Mouse (Mus musculus) CH12.LX (cell line): Measurements from ENCODE around the gene Cfi. TPM values are rescaled to one million over a fixed set of nuclear protein-coding genes. Genes with fewer than 3 reads are reported as not detected.

ENCODE experiments used
- DNase-seq: peaks from one replicate; pipeline ENCODE4 v3.0.0-alpha.2; 2013; ENCODE audit errors: extremely low read depth
- H3K27ac ChIP-seq: 2 replicates; pipeline ENCODE4 v1.5.1; 2012; ENCODE audit warnings: low read depth, mild to moderate bottlenecking, control low read depth, moderate library complexity; ENCODE audit not compliant: insufficient read depth
- H3K27me3 ChIP-seq: replicated peaks from 2 replicates; pipeline ENCODE3; 2012; ENCODE audit warnings: inconsistent platforms
- H3K36me3 ChIP-seq, 2 experiments: replicated peaks in 1 of 2; 2 replicates each; pipeline versions ENCODE3 to v1.6.1; 2012; ENCODE audit warnings: inconsistent platforms in 1 of 2, low read length in 1 of 2, mild to moderate bottlenecking in 1 of 2, mixed read lengths in 1 of 2, moderate library complexity in 1 of 2; ENCODE audit not compliant: control insufficient read depth in 1 of 2, insufficient read depth in 1 of 2
- H3K4me1 ChIP-seq, 2 experiments: 2 replicates each; pipeline ENCODE4 v1.6.1; 2012; ENCODE audit warnings: inconsistent platforms in 1 of 2, moderate library complexity in 1 of 2; ENCODE audit not compliant: insufficient read depth in 2 of 2, control insufficient read depth in 1 of 2
- H3K4me2 ChIP-seq: 2 replicates; pipeline ENCODE4 v1.6.1; 2012; ENCODE audit warnings: low read depth, mild to moderate bottlenecking, control low read depth; ENCODE audit not compliant: poor library complexity, insufficient read depth, severe bottlenecking
- H3K4me3 ChIP-seq, 3 experiments: fragments of 150-350 bp in 1 of 3; sonication (generic) in 1 of 3; replicated peaks in 1 of 3; 2 replicates each; pipeline versions ENCODE3 to v1.5.1; 2011 to 2012; ENCODE audit warnings: low read depth in 2 of 3, low read length in 2 of 3, mild to moderate bottlenecking in 2 of 3, moderate library complexity in 2 of 3, control low read depth in 1 of 3, improper control_type of control experiment in 1 of 3, inconsistent platforms in 1 of 3, mixed read lengths in 1 of 3; ENCODE audit not compliant: poor library complexity in 1 of 3
- H3K79me2 ChIP-seq: replicated peaks from 2 replicates; pipeline ENCODE4 v1.6.1; 2012; ENCODE audit warnings: mild to moderate bottlenecking, moderate library complexity; ENCODE audit not compliant: control insufficient read depth, poor library complexity, insufficient read depth, severe bottlenecking; ENCODE audit errors: extremely low read depth
- H3K9ac ChIP-seq: 2 replicates; pipeline ENCODE4 v1.6.1; 2012; ENCODE audit warnings: low read depth, mild to moderate bottlenecking, control low read depth, moderate library complexity; ENCODE audit not compliant: insufficient read depth
- H3K9me3 ChIP-seq: replicated peaks from 2 replicates; pipeline ENCODE3; 2012; ENCODE audit warnings: low read length, inconsistent platforms, mixed read lengths
- BHLHE40 ChIP-seq: IDR thresholded peaks from 2 replicates; pipeline ENCODE4 v1.6.1; 2011; ENCODE audit warnings: mild to moderate bottlenecking, low read depth, low read length, improper control_type of control experiment
- CHD1 ChIP-seq: IDR thresholded peaks from 2 replicates; pipeline ENCODE4 v1.6.1; 2012; ENCODE audit warnings: low read depth, low read length, improper control_type of control experiment, inconsistent platforms
- CHD2 ChIP-seq: IDR thresholded peaks from 2 replicates; pipeline ENCODE4 v1.6.1; 2011; ENCODE audit warnings: low read length, improper control_type of control experiment
- CTCF ChIP-seq, 2 experiments: IDR thresholded peaks in 1 of 2; conservative IDR thresholded peaks in 1 of 2; 2 replicates each; pipeline ENCODE4 v1.5.1; 2011 to 2012; ENCODE audit warnings: low read depth in 2 of 2, low read length in 2 of 2, improper control_type of control experiment in 1 of 2, inconsistent platforms in 1 of 2, mild to moderate bottlenecking in 1 of 2, moderate library complexity in 1 of 2
- E2F4 ChIP-seq: IDR thresholded peaks from 2 replicates; pipeline ENCODE4 v1.6.1; 2011; ENCODE audit warnings: low read depth, low read length, improper control_type of control experiment; ENCODE audit not compliant: insufficient replicate concordance
- ELF1 ChIP-seq: IDR thresholded peaks from 2 replicates; pipeline ENCODE4 v1.6.1; 2014; ENCODE audit warnings: low read depth, mild to moderate bottlenecking, inconsistent platforms, low read length, improper control_type of control experiment
- EP300 ChIP-seq: IDR thresholded peaks from 2 replicates; pipeline ENCODE4 v1.6.1; 2011; ENCODE audit warnings: low read length, improper control_type of control experiment
- ETS1 ChIP-seq: conservative IDR thresholded peaks from 2 replicates; pipeline ENCODE4 v1.6.1; 2012; ENCODE audit warnings: low read depth, mild to moderate bottlenecking, inconsistent platforms, low read length, improper control_type of control experiment, moderate library complexity
- GABPA ChIP-seq: IDR thresholded peaks from 2 replicates; pipeline ENCODE4 v1.6.1; 2012; ENCODE audit warnings: low read depth, low read length, improper control_type of control experiment, inconsistent platforms; ENCODE audit not compliant: insufficient replicate concordance
- HCFC1 ChIP-seq: IDR thresholded peaks from 2 replicates; pipeline ENCODE4 v1.6.1; 2012; ENCODE audit warnings: low read depth, mild to moderate bottlenecking, inconsistent platforms, low read length, improper control_type of control experiment
- IRF4 ChIP-seq: IDR thresholded peaks from 2 replicates; pipeline ENCODE4 v1.6.1; 2014; ENCODE audit warnings: low read depth, mild to moderate bottlenecking, inconsistent platforms, low read length, improper control_type of control experiment
- JUND ChIP-seq: conservative IDR thresholded peaks from 2 replicates; pipeline ENCODE4 v1.6.1; 2011; ENCODE audit warnings: low read depth, low read length, improper control_type of control experiment
- KAT2A ChIP-seq: IDR thresholded peaks from 2 replicates; pipeline ENCODE4 v1.6.1; 2012; ENCODE audit warnings: low read length, improper control_type of control experiment, inconsistent platforms; ENCODE audit not compliant: insufficient replicate concordance
- MAFK ChIP-seq: IDR thresholded peaks from 2 replicates; pipeline ENCODE4 v1.6.1; 2011; ENCODE audit warnings: low read length, improper control_type of control experiment; ENCODE audit not compliant: insufficient replicate concordance
- MAX ChIP-seq: IDR thresholded peaks from 2 replicates; pipeline ENCODE4 v1.6.1; 2011; ENCODE audit warnings: low read length, improper control_type of control experiment
- MEF2A ChIP-seq: IDR thresholded peaks from 2 replicates; pipeline ENCODE4 v1.6.1; 2014; ENCODE audit warnings: low read depth, mild to moderate bottlenecking, inconsistent platforms, low read length, improper control_type of control experiment, borderline replicate concordance
- MXI1 ChIP-seq: IDR thresholded peaks from 2 replicates; pipeline ENCODE4 v1.6.1; 2011; ENCODE audit warnings: mild to moderate bottlenecking, low read depth, low read length, improper control_type of control experiment
- MYC ChIP-seq: IDR thresholded peaks from 2 replicates; pipeline ENCODE4 v1.6.1; 2011; ENCODE audit warnings: low read depth, mild to moderate bottlenecking, improper control_type of control experiment, low read length
- NELFE ChIP-seq: IDR thresholded peaks from 2 replicates; pipeline ENCODE4 v1.6.1; 2011; ENCODE audit warnings: low read depth, low read length, improper control_type of control experiment
- NRF1 ChIP-seq: IDR thresholded peaks from 2 replicates; pipeline ENCODE4 v1.6.1; 2014; ENCODE audit warnings: low read depth, mild to moderate bottlenecking, inconsistent platforms, low read length, improper control_type of control experiment, moderate library complexity
- POLR2AphosphoS2 ChIP-seq: IDR thresholded peaks from 2 replicates; pipeline ENCODE4 v1.6.1; 2011; ENCODE audit warnings: low read depth, low read length, improper control_type of control experiment
- RAD21 ChIP-seq: IDR thresholded peaks from 2 replicates; pipeline ENCODE4 v1.6.1; 2011; ENCODE audit warnings: low read depth, mild to moderate bottlenecking, low read length, improper control_type of control experiment, moderate library complexity
- RCOR1 ChIP-seq: conservative IDR thresholded peaks from 2 replicates; pipeline ENCODE4 v1.6.1; 2012; ENCODE audit warnings: low read depth, mild to moderate bottlenecking, inconsistent platforms, low read length, improper control_type of control experiment
- SIN3A ChIP-seq: IDR thresholded peaks from 2 replicates; pipeline ENCODE4 v1.6.1; 2012; ENCODE audit warnings: low read length, improper control_type of control experiment, inconsistent platforms
- SMC3 ChIP-seq: IDR thresholded peaks from 2 replicates; pipeline ENCODE4 v1.6.1; 2011; ENCODE audit warnings: low read depth, low read length, improper control_type of control experiment
- TBP ChIP-seq: conservative IDR thresholded peaks from 2 replicates; pipeline ENCODE4 v1.6.1; 2011; ENCODE audit warnings: low read depth, low read length, improper control_type of control experiment
- TCF12 ChIP-seq: IDR thresholded peaks from 2 replicates; pipeline ENCODE4 v1.6.1; 2014; ENCODE audit warnings: low read depth, mild to moderate bottlenecking, inconsistent platforms, low read length, improper control_type of control experiment
- UBTF ChIP-seq: IDR thresholded peaks from 2 replicates; pipeline ENCODE4 v1.6.1; 2012; ENCODE audit warnings: low read depth, mild to moderate bottlenecking, inconsistent platforms, low read length, improper control_type of control experiment, moderate library complexity
- USF2 ChIP-seq: conservative IDR thresholded peaks from 2 replicates; pipeline ENCODE4 v1.6.1; 2011; ENCODE audit warnings: low read depth, low read length, improper control_type of control experiment
- ZC3H11A ChIP-seq: IDR thresholded peaks from 2 replicates; pipeline ENCODE4 v1.6.1; 2012; ENCODE audit warnings: low read depth, mild to moderate bottlenecking, inconsistent platforms, low read length, improper control_type of control experiment
- ZKSCAN1 ChIP-seq: IDR thresholded peaks from 2 replicates; pipeline ENCODE4 v1.6.1; 2012; ENCODE audit warnings: low read depth, inconsistent platforms, low read length, improper control_type of control experiment, borderline replicate concordance
- ZMIZ1 ChIP-seq: IDR thresholded peaks from 2 replicates; pipeline ENCODE4 v1.6.1; 2012; ENCODE audit warnings: low read depth, mild to moderate bottlenecking, inconsistent platforms, low read length, improper control_type of control experiment
- ZNF384 ChIP-seq: IDR thresholded peaks from 2 replicates; pipeline ENCODE4 v1.6.1; 2012; ENCODE audit warnings: low read depth, low read length, improper control_type of control experiment, inconsistent platforms
- dilution Hi-C: fragments of 300-500 bp; cut with MboI; formaldehyde crosslinking; loops from 2 replicates; pipeline ENCODE4 v1.14.3; 2020; ENCODE audit warnings: low sequenced_read_pairs; ENCODE audit not compliant: extremely low pct_unique_long_range_greater_than_20kb, extremely low pct_ligation_motif_present
- in situ Hi-C: fragments of 300-500 bp; cut with MboI; formaldehyde crosslinking; loops from 3 replicates; pipeline ENCODE4 v1.14.3; 2019; ENCODE audit warnings: low sequenced_read_pairs, low pct_ligation_motif_present, low pct_unique_long_range_greater_than_20kb, mixed read lengths
- polyA plus RNA-seq: library from polyadenylated mRNA; unstranded; fragments of >175 nt; gene quantifications from 2 replicates; pipeline ENCODE4 v1.2.1, GENCODE M21; 2012; ENCODE audit warnings: low read depth; ENCODE audit not compliant: insufficient read length
- total RNA-seq, 2 experiments: library from RNA; depleted of rRNA; stranded (reverse); fragments of 300-350 nt in 1 of 2; fragments of >200 nt in 1 of 2; gene quantifications; 2 replicates each; pipeline ENCODE4 v1.2.3; 2012 to 2014

The Cfi gene
- total and polyA plus RNA-seq, 3 experiments = 0.04 to 0.14 TPM; not detected in 1

- Histone ChIP-seq H3K9ac (no peak overlapping the region), H3K27ac (no peak overlapping the region), H3K36me3 (peaks cover 4 to 21% of the 10 kb centered on the region in 2 experiments), H3K27me3 (no peaks in the 10 kb centered on the region), H3K9me3 (no peaks in the 10 kb centered on the region), H3K4me2 (no peak overlapping the region), H3K79me2 (no peaks in the 10 kb centered on the region), H3K4me1 (peaks cover 0 to 5% of the 10 kb centered on the region in 2 experiments; a peak in 2 of 4 replicates), H3K4me3 (no peak overlapping the region)
- no peak for DNase-seq
- dilution Hi-C loops (no loop called here), in situ Hi-C loops (loop anchor here (5.0 to 25.0 kb wide), 2 partner anchors 155 to 770 kb away; no protein-coding TSS in a partner anchor)
- no peak for TF ChIP-seq MEF2A
- TF ChIP-seq UBTF = no peak
- no peak for TF ChIP-seq ETS1
- TF ChIP-seq IRF4 = no peak
- TF ChIP-seq MYC = no peak
- no peak for TF ChIP-seq ZC3H11A
- no peak for TF ChIP-seq USF2
- TF ChIP-seq ZKSCAN1 = no peak
- no peak for TF ChIP-seq ZNF384
- no peak for TF ChIP-seq KAT2A
Observed at GRCm38 (mm10) chr3:129917424-129917823, 81.7 kb downstream of the Cfi start.

GRCm38 (mm10) chr3:129918434-129918833 lies 82.8 kb downstream of the Cfi start:
- DNase-seq = peak; percentile 62
- in situ Hi-C loops (loop anchor here (5.0 to 25.0 kb wide), 2 partner anchors 154 to 769 kb away; no protein-coding TSS in a partner anchor), dilution Hi-C loops (no loop called here)
- TF ChIP-seq MAFK = no peak
- TF ChIP-seq TBP = no peak
- no peak for TF ChIP-seq MAX
- TF ChIP-seq ZNF384 = no peak
- no peak for TF ChIP-seq POLR2AphosphoS2
- no peak for TF ChIP-seq TCF12
- TF ChIP-seq ZKSCAN1 = no peak
- TF ChIP-seq EP300 = no peak
- TF ChIP-seq ZC3H11A = peak; percentile 35; the same call in 1 of the 2 replicates
- no peak for TF ChIP-seq UBTF
- no peak for TF ChIP-seq ELF1
- no peak for TF ChIP-seq CHD1
- no peak for TF ChIP-seq NRF1
- no peak for TF ChIP-seq MXI1
- no peak for TF ChIP-seq E2F4
- no peak for TF ChIP-seq JUND
- TF ChIP-seq USF2 = no peak
- TF ChIP-seq ETS1 = no peak
- no peak for TF ChIP-seq BHLHE40
- peak; percentile 37 to 82 for TF ChIP-seq CTCF (conservative IDR thresholded peaks at IDR 0.05 in 1 of 2, IDR thresholded peaks at IDR 0.05 in 1 of 2; ENCODE audit: low read depth in 2 of 2, low read length in 2 of 2)
- peak; percentile 79 for TF ChIP-seq RAD21
- no peak for TF ChIP-seq RCOR1
- TF ChIP-seq HCFC1 = no peak
- no peak for TF ChIP-seq ZMIZ1
- no peak for TF ChIP-seq SIN3A
- TF ChIP-seq NELFE = no peak
- TF ChIP-seq MEF2A = no peak
- TF ChIP-seq GABPA = no peak
- TF ChIP-seq CHD2 = no peak
- peak; percentile 87 for TF ChIP-seq SMC3

More at GRCm38 (mm10) chr3:129918434-129918833, 82.8 kb downstream of the Cfi start:
- no peaks in the 10 kb centered on the region for H3K27me3 ChIP-seq
- H3K9ac ChIP-seq = no peak overlapping the region
- H3K4me2 ChIP-seq = no peak overlapping the region
- H3K79me2 ChIP-seq = no peaks in the 10 kb centered on the region
- no peaks in the 10 kb centered on the region for H3K9me3 ChIP-seq
- peaks cover 2 to 15% of the 10 kb centered on the region in 2 experiments for H3K36me3 ChIP-seq
- H3K27ac ChIP-seq = no peak overlapping the region
- no peak overlapping the region for H3K4me3 ChIP-seq
- peaks cover 0 to 5% of the 10 kb centered on the region in 2 experiments; a peak in 2 of 4 replicates for H3K4me1 ChIP-seq
